Mouse (Mus musculus) urinary bladder, postnatal 36 days (tissue): Measurements from ENCODE around the gene Epha10.

Experiments used
- DNase-seq, 2 experiments: peaks; one replicate each; pipeline ENCODE4 v3.0.0; 2022; ENCODE audit warnings: low spot score in 2 of 2, mixed read lengths in 1 of 2

The Epha10 gene

GRCm38 (mm10) chr4:124964912-124965599 is 84.4 kb downstream of the Epha10 start:
- DNase-seq, result no peak
